Mouse (Mus musculus) E14TG2a.4 (cell line): ENCODE measurements at regions not wholly inside any gene's neighbourhood (a gene's known extent, or its start where the extent isn't known, plus 50 kb on each side); places are given as distances from the start of the nearest gene placed in this dataset.

Source experiments
- H3K27me3 ChIP-seq: 2 replicates; pipeline ENCODE4 v1.6.1; 2014; ENCODE audit warnings: low read length, control low read depth; ENCODE audit not compliant: insufficient read depth
- H3K36me3 ChIP-seq: 2 replicates; pipeline ENCODE4 v1.6.1; 2014; ENCODE audit warnings: low read length, control low read depth; ENCODE audit not compliant: insufficient read depth
- H3K4me1 ChIP-seq: replicated peaks from 2 replicates; pipeline ENCODE4 v1.6.1; 2014; ENCODE audit warnings: low read depth, low read length, control low read depth
- H3K4me3 ChIP-seq: replicated peaks from 2 replicates; pipeline ENCODE4 v1.5.1; 2014; ENCODE audit warnings: mild to moderate bottlenecking, low read length
- H3K9me3 ChIP-seq: 2 replicates; pipeline ENCODE4 v1.6.1; 2014; ENCODE audit warnings: low read length, control low read depth
- CTCF ChIP-seq: conservative IDR thresholded peaks from 2 replicates; pipeline ENCODE4 v1.5.1; 2014; ENCODE audit warnings: low read length
- NANOG ChIP-seq: IDR thresholded peaks from 2 replicates; pipeline ENCODE4 v1.6.1; 2014; ENCODE audit warnings: borderline replicate concordance, low read length, mixed read lengths
- POU5F1 ChIP-seq: IDR thresholded peaks from 2 replicates; pipeline ENCODE4 v1.6.1; 2014; ENCODE audit warnings: low read length, borderline replicate concordance

- no peak overlapping the region for H3K4me3 ChIP-seq
- peaks cover 6% of the 10 kb centered on the region for H3K9me3 ChIP-seq
- TF ChIP-seq POU5F1 (no peak), CTCF (no peak)
- H3K36me3 ChIP-seq, result no peaks in the 10 kb centered on the region
- no peaks in the 10 kb centered on the region for H3K27me3 ChIP-seq
- no peaks in the 10 kb centered on the region for H3K4me1 ChIP-seq
Observed at GRCm38 (mm10) chr13:110991121-110991520, 263.7 kb upstream of the Actbl2 start.

- H3K9me3 ChIP-seq, result no peaks in the 10 kb centered on the region
- H3K4me3 ChIP-seq, result no peak overlapping the region
- TF ChIP-seq CTCF (no peak), NANOG (no peak), POU5F1 (no peak)
- H3K36me3 ChIP-seq, result no peaks in the 10 kb centered on the region
- H3K27me3 ChIP-seq, result no peaks in the 10 kb centered on the region
- no peaks in the 10 kb centered on the region for H3K4me1 ChIP-seq
Observed at GRCm38 (mm10) chr13:110994596-110994995, 260.2 kb upstream of the Actbl2 start.

GRCm38 (mm10) chr13:111002670-111003069, 252.1 kb upstream of the Actbl2 start:
- Histone ChIP-seq H3K4me3 (no peak overlapping the region), H3K9me3 (no peaks in the 10 kb centered on the region; the same call in 1 of the 2 replicates), H3K4me1 (no peaks in the 10 kb centered on the region), H3K27me3 (no peaks in the 10 kb centered on the region), H3K36me3 (no peaks in the 10 kb centered on the region)
- no peak for TF ChIP-seq CTCF
- no peak for TF ChIP-seq NANOG
- TF ChIP-seq POU5F1, result no peak

GRCm38 (mm10) chr13:111014142-111014541, 240.7 kb upstream of the Actbl2 start:
- no peak overlapping the region for H3K4me3 ChIP-seq
- no peaks in the 10 kb centered on the region for H3K9me3 ChIP-seq
- TF ChIP-seq CTCF (no peak), POU5F1 (no peak), NANOG (no peak)
- H3K4me1 ChIP-seq, result no peaks in the 10 kb centered on the region
- no peaks in the 10 kb centered on the region for H3K27me3 ChIP-seq
- H3K36me3 ChIP-seq, result no peaks in the 10 kb centered on the region

GRCm38 (mm10) chr13:111030111-111030510, 224.7 kb upstream of the Actbl2 start:
- Histone ChIP-seq H3K9me3 (no peaks in the 10 kb centered on the region), H3K4me1 (no peaks in the 10 kb centered on the region), H3K4me3 (no peak overlapping the region), H3K36me3 (no peaks in the 10 kb centered on the region), H3K27me3 (no peaks in the 10 kb centered on the region)
- TF ChIP-seq CTCF, result no peak
- TF ChIP-seq NANOG, result no peak
- TF ChIP-seq POU5F1, result no peak

GRCm38 (mm10) chr13:111031633-111032032, 223.2 kb upstream of the Actbl2 start:
- Histone ChIP-seq H3K9me3 (no peaks in the 10 kb centered on the region), H3K4me3 (no peak overlapping the region), H3K4me1 (no peaks in the 10 kb centered on the region), H3K36me3 (no peaks in the 10 kb centered on the region), H3K27me3 (no peaks in the 10 kb centered on the region)
- TF ChIP-seq CTCF (no peak), NANOG (no peak), POU5F1 (no peak)

- Histone ChIP-seq H3K4me3 (no peak overlapping the region), H3K4me1 (no peaks in the 10 kb centered on the region), H3K9me3 (no peaks in the 10 kb centered on the region), H3K27me3 (no peaks in the 10 kb centered on the region), H3K36me3 (no peaks in the 10 kb centered on the region)
- TF ChIP-seq NANOG (no peak), POU5F1 (no peak), CTCF (no peak)
Observed at GRCm38 (mm10) chr13:111043637-111044036, 211.2 kb upstream of the Actbl2 start.

GRCm38 (mm10) chr13:111044328-111045002, 210.3 kb upstream of the Actbl2 start:
- TF ChIP-seq CTCF (no peak), NANOG (no peak), POU5F1 (no peak)
- no peaks in the 10 kb centered on the region for H3K27me3 ChIP-seq
- no peaks in the 10 kb centered on the region for H3K36me3 ChIP-seq
- no peaks in the 10 kb centered on the region for H3K9me3 ChIP-seq
- H3K4me3 ChIP-seq, result no peak overlapping the region
- H3K4me1 ChIP-seq, result no peaks in the 10 kb centered on the region

- Histone ChIP-seq H3K4me3 (no peak overlapping the region), H3K27me3 (no peaks in the 10 kb centered on the region), H3K9me3 (peaks cover 7% of the 10 kb centered on the region), H3K36me3 (no peaks in the 10 kb centered on the region), H3K4me1 (no peaks in the 10 kb centered on the region)
- TF ChIP-seq NANOG, result no peak
- TF ChIP-seq CTCF, result no peak
- TF ChIP-seq POU5F1, result no peak
Observed at GRCm38 (mm10) chr13:111050097-111050496, 204.7 kb upstream of the Actbl2 start.
